Mouse (Mus musculus) neural tube, embryonic 14.5 days (tissue): ENCODE results near the gene Tcte2. TPM values are rescaled to one million over a fixed set of nuclear protein-coding genes. Genes with fewer than 3 reads are reported as not detected.
A peak's percentile ranks its signal among the peaks of the same experiment; 100 is the strongest.

Experiments used
- ATAC-seq: fragments of 200-750 bp; cut with Nextera tagmentation; 2 replicates; pipeline ENCODE4 v1.8.0; 2017; ENCODE audit warnings: low read depth, mild to moderate bottlenecking, moderate TSS enrichment, moderate library complexity
- H3K27ac ChIP-seq: fragments of 300-500 bp; sonication (generic); 2 replicates; pipeline ENCODE4 v1.5.1; 2014; ENCODE audit warnings: low read depth, mild to moderate bottlenecking, control low read depth, low read length, moderate library complexity, mixed read lengths
- H3K27me3 ChIP-seq: fragments of 300-500 bp; sonication (generic); 2 replicates; pipeline ENCODE4 v1.6.1; 2014; ENCODE audit warnings: low read length; ENCODE audit not compliant: control insufficient read depth, insufficient read depth
- H3K36me3 ChIP-seq: fragments of 300-500 bp; sonication (generic); 2 replicates; pipeline ENCODE4 v1.6.1; 2014; ENCODE audit warnings: low read length, mixed read lengths; ENCODE audit not compliant: control insufficient read depth, insufficient read depth
- H3K4me1 ChIP-seq: fragments of 300-500 bp; sonication (generic); 2 replicates; pipeline ENCODE4 v1.6.1; 2014; ENCODE audit warnings: low read length; ENCODE audit not compliant: control insufficient read depth, insufficient read depth
- H3K4me2 ChIP-seq: fragments of 300-500 bp; sonication (generic); 2 replicates; pipeline ENCODE4 v1.6.1; 2014; ENCODE audit warnings: mild to moderate bottlenecking, low read depth, low read length, control low read depth
- H3K4me3 ChIP-seq: fragments of 300-500 bp; sonication (generic); 2 replicates; pipeline ENCODE4 v1.5.1; 2014; ENCODE audit warnings: low read depth, low read length, control low read depth, mixed read lengths
- H3K9ac ChIP-seq: fragments of 300-500 bp; sonication (generic); replicated peaks from 2 replicates; pipeline ENCODE4 v1.6.1; 2014; ENCODE audit warnings: low read depth, mild to moderate bottlenecking, control low read depth, low read length, mixed read lengths
- H3K9me3 ChIP-seq: fragments of 300-500 bp; sonication (generic); 2 replicates; pipeline ENCODE4 v1.6.1; 2016; ENCODE audit warnings: low read length; ENCODE audit not compliant: control insufficient read depth
- WGBS: fragments of 180-500 bp; shearing (Covaris S2); extraction: QIAGEN DNeasy Blood & Tissue Kit; methylation state at CpG from one replicate; pipeline ENCODE4 v1.1.7; 2014; 5-methylcytosine and 5-hydroxymethylcytosine counted together
- polyA plus RNA-seq: library from polyadenylated mRNA; unstranded; fragments of >200 nt; fragmentation: Nextera tagmentation; extraction: Ambion mirVana; gene quantifications from 2 replicates; pipeline ENCODE4 v1.2.1, GENCODE M21; 2014

Gene Tcte2
- polyA plus RNA-seq, 1 experiment from 2014 or later = 31.1 TPM

DNA sequence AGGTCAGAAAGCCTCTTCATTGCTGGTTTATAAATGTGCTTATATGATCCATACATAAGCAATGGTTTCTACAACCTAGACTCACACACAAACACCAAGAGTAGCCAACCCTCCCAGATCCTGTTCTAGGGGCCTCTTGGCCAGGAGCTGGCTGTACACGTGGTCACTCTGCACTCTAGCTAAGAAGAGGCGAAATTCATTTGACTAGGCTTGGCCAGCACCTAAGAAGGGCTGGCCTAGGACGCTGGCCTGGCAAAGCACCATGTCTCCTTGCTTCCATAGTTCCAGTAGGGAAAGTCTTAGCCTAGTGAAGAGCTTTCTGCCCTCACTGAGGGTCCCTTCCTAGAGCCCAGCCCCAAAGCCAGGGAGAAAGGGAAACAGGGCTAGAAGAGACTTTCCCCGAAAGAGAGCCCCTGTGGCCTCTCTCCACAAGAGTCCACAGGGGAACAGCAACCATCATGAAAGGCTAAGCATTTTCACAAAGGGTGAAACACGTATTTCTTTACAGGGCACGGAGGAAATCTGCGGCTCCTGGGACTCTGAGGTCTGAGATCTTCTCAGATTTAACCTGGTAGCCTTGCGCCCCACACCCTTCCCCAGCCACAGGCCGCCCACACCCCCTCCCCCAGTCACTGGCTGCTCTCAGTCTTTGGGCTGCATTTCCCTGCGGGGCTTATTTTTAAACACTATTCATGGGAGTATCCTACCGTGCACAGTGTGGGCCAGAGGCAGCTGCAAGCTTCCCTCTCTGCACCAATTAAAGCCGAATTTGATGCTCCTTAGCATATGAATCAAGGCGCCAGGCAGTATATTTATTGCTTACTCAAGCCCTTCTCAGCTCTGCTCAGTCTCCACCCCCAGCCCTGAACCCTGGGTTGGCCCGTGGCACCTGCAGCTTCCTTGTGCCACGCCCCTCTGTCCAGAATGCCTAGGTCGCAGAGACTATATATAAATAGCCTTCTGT lies 93.3 kb downstream of the Tcte2 start:
- ATAC-seq = peak; percentile 87
- H3K9me3 ChIP-seq = no peaks in the 10 kb centered on the region
- H3K4me3 ChIP-seq = no peak overlapping the region
- WGBS = 4% methylated on average over 16 of the region's 16 CpGs
- peak overlapping the region; percentile 32; the same call in 1 of the 2 replicates for H3K9ac ChIP-seq
- H3K27ac ChIP-seq = peak overlapping the region; percentile 87
- H3K4me1 ChIP-seq = peaks cover 25% of the 10 kb centered on the region
- peak overlapping the region; percentile 21 for H3K4me2 ChIP-seq
- H3K36me3 ChIP-seq = no peaks in the 10 kb centered on the region
- no peaks in the 10 kb centered on the region for H3K27me3 ChIP-seq

DNA sequence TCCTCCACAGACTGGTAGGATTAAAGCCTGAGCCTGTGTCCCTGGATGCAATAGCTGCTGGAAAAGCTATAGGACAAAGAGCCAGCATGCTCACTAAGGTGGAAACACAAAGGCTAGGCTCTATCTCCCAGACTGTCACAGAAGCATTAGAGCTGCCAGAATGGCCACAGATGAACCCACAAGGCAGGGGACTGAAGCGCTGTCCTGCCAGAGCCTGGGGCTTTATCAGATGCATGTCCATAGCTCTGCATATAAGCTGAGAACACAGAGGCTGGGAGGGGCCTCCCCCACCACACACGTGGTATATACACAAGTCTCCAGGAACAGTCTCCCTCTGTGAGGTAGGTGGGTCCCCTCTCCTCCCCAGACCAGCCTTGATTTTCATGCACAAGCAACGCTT lies 94.6 kb downstream of the Tcte2 start:
- Histone ChIP-seq H3K36me3 (no peaks in the 10 kb centered on the region), H3K4me2 (no peak overlapping the region), H3K9me3 (no peaks in the 10 kb centered on the region), H3K9ac (no peak overlapping the region), H3K4me1 (peaks cover 25% of the 10 kb centered on the region), H3K27ac (peak overlapping the region; percentile 7; the same call in 1 of the 2 replicates), H3K27me3 (no peaks in the 10 kb centered on the region), H3K4me3 (no peak overlapping the region)
- ATAC-seq = peak; percentile 5; the same call in 1 of the 2 replicates
- 27% methylated on average over 3 of the region's 3 CpGs for WGBS

- Histone ChIP-seq H3K9ac (no peak overlapping the region), H3K4me3 (no peak overlapping the region), H3K4me1 (peaks cover 25% of the 10 kb centered on the region), H3K4me2 (no peak overlapping the region), H3K27me3 (no peaks in the 10 kb centered on the region), H3K27ac (no peak overlapping the region), H3K36me3 (no peaks in the 10 kb centered on the region), H3K9me3 (no peaks in the 10 kb centered on the region)
- no peak for ATAC-seq
- WGBS = 78% methylated on average over 1 of the region's 1 CpGs
Measured at GRCm38 (mm10) chr17:13665731-13666130, 95.9 kb downstream of the Tcte2 start.

DNA sequence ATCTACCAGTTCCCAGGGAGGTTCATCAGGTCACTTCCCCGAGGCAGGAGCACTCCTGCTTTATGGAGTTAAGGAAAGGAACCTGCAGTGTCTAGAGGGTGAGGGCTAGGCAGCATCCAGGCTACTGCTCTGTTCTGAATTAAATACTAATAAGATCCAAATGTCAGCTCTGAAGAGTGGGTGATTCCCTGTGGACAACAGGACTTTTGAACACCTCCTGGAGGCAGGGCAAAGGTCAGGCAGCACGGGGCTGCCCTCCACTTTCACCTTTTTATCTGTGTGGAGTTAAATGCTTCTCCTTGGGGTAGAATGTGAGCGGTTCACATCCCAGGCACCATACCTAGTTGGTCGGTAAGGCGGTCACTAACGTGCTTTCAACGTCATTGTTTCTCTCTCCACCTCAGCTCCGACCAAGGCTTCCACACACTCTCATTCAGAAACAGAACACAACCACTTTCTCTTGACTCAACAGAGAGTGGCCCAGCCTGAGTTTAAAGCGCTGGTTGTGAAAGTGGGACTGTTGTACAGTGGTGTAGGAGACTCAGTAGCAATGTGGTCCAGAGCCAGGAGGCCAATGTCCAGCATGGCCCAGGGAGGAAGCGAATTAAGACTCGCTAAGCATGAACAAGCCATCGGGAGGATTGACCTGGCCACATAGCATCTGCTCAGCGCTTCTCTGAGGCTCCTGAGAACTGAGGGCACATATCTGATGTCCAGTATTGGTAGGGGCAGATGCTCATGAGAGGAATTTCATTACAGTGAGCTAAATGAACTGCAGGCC lies 98.0 kb downstream of the Tcte2 start:
- H3K27me3 ChIP-seq = no peaks in the 10 kb centered on the region
- no peak overlapping the region for H3K4me2 ChIP-seq
- peaks cover 11% of the 10 kb centered on the region for H3K4me1 ChIP-seq
- no peaks in the 10 kb centered on the region for H3K36me3 ChIP-seq
- H3K9me3 ChIP-seq = no peaks in the 10 kb centered on the region
- H3K27ac ChIP-seq = no peak overlapping the region
- WGBS = 87% methylated on average over 13 of the region's 13 CpGs
- H3K4me3 ChIP-seq = no peak overlapping the region
- no peak overlapping the region for H3K9ac ChIP-seq
- no peak for ATAC-seq

Other genes starting within 250 kb of the Tcte2 start
- 130 and 139 TPM in 2 replicates for gene Afdn, start 1.3 kb downstream of the Tcte2 start, polyA plus RNA-seq
- gene Gm7168, start 186.5 kb upstream of the Tcte2 start, polyA plus RNA-seq = not detected in 2 replicates
- not detected in 2 replicates for gene Gm7356, start 241.9 kb upstream of the Tcte2 start, polyA plus RNA-seq